Mouse (Mus musculus): ENCODE data around the gene Baiap2. TPM values are rescaled to one million over a fixed set of nuclear protein-coding genes. Genes with fewer than 3 reads are reported as not detected.

The Baiap2 gene
- polyA plus RNA-seq, 1 experiment from 2014 or later = 11.2 TPM

- Histone ChIP-seq H3K27ac (peak overlapping the region; percentile 39; the same call in 1 of the 2 replicates), H3K27me3 (no peaks in the 10 kb centered on the region), H3K4me1 (peaks cover 35% of the 10 kb centered on the region), H3K9me3 (no peaks in the 10 kb centered on the region), H3K4me2 (no peak overlapping the region), H3K4me3 (replicated peaks) (no peak overlapping the region), H3K36me3 (replicated peaks) (no peaks in the 10 kb centered on the region), H3K9ac (0 out of 2 replicates have a peak overlapping the region, but pooled peaks have one; percentile 8)
- peak; percentile 37; the same call in 1 of the 2 replicates for ATAC-seq (ENCODE audit: low FRiP score)
- 54% methylated on average over 12 of the region's 12 CpGs for WGBS
These were observed 80.3 kb downstream of the Baiap2 start for GRCm38 (mm10) chr11:120022841-120023240.

GRCm38 (mm10) chr11:120026941-120027340 is 84.4 kb downstream of the Baiap2 start:
- Histone ChIP-seq H3K9ac (no peak overlapping the region), H3K27me3 (no peaks in the 10 kb centered on the region), H3K27ac (no peak overlapping the region), H3K4me3 (replicated peaks) (no peak overlapping the region), H3K4me2 (no peak overlapping the region), H3K4me1 (peaks cover 18% of the 10 kb centered on the region), H3K36me3 (replicated peaks) (no peaks in the 10 kb centered on the region), H3K9me3 (no peaks in the 10 kb centered on the region)
- no peak for ATAC-seq (ENCODE audit: low FRiP score)
- 81% methylated on average over 3 of the region's 3 CpGs for WGBS

- no peak overlapping the region for H3K4me2 ChIP-seq
- no peaks in the 10 kb centered on the region for H3K9me3 ChIP-seq
- H3K4me3 ChIP-seq (replicated peaks) = no peak overlapping the region
- H3K36me3 ChIP-seq (replicated peaks) = no peaks in the 10 kb centered on the region
- H3K27me3 ChIP-seq = no peaks in the 10 kb centered on the region
- H3K9ac ChIP-seq = no peak overlapping the region
- H3K27ac ChIP-seq = no peak overlapping the region
- ATAC-seq (ENCODE audit: low FRiP score) = no peak
- 79% methylated on average over 18 of the region's 18 CpGs for WGBS
- H3K4me1 ChIP-seq = peaks cover 8% of the 10 kb centered on the region
These were observed 85.9 kb downstream of the Baiap2 start for GRCm38 (mm10) chr11:120028319-120029092.

GRCm38 (mm10) chr11:120029431-120030144 is 87.0 kb downstream of the Baiap2 start:
- H3K27me3 ChIP-seq = no peaks in the 10 kb centered on the region
- H3K4me2 ChIP-seq = no peak overlapping the region
- 0 out of 2 replicates have a peak, but pooled peaks have one; percentile 14 for ATAC-seq (ENCODE audit: low FRiP score)
- H3K27ac ChIP-seq = no peak overlapping the region
- no peaks in the 10 kb centered on the region for H3K9me3 ChIP-seq
- H3K36me3 ChIP-seq (replicated peaks) = no peaks in the 10 kb centered on the region
- no peak overlapping the region for H3K9ac ChIP-seq
- peaks cover 10% of the 10 kb centered on the region; the same call in 1 of the 2 replicates for H3K4me1 ChIP-seq
- H3K4me3 ChIP-seq (replicated peaks) = no peak overlapping the region
- WGBS = 48% methylated on average over 9 of the region's 9 CpGs

- no peak overlapping the region for H3K27ac ChIP-seq
- no peaks in the 10 kb centered on the region for H3K9me3 ChIP-seq
- ATAC-seq (ENCODE audit: low FRiP score) = peak; percentile 33; the same call in 1 of the 2 replicates
- H3K4me1 ChIP-seq = peaks cover 10% of the 10 kb centered on the region; the same call in 1 of the 2 replicates
- no peaks in the 10 kb centered on the region for H3K36me3 ChIP-seq (replicated peaks)
- no peaks in the 10 kb centered on the region for H3K27me3 ChIP-seq
- no peak overlapping the region for H3K9ac ChIP-seq
- no peak overlapping the region for H3K4me3 ChIP-seq (replicated peaks)
- 39% methylated on average over 10 of the region's 10 CpGs for WGBS
- H3K4me2 ChIP-seq = no peak overlapping the region
These were observed 87.8 kb downstream of the Baiap2 start for GRCm38 (mm10) chr11:120030145-120030901.

GRCm38 (mm10) chr11:120032052-120032451 is 89.5 kb downstream of the Baiap2 start:
- H3K9me3 ChIP-seq = no peaks in the 10 kb centered on the region
- H3K4me3 ChIP-seq (replicated peaks) = no peak overlapping the region
- no peak for ATAC-seq (ENCODE audit: low FRiP score)
- H3K36me3 ChIP-seq (replicated peaks) = no peaks in the 10 kb centered on the region
- WGBS = 75% methylated on average over 8 of the region's 8 CpGs
- no peaks in the 10 kb centered on the region for H3K27me3 ChIP-seq
- H3K27ac ChIP-seq = no peak overlapping the region
- no peak overlapping the region for H3K9ac ChIP-seq
- H3K4me2 ChIP-seq = no peak overlapping the region
- peaks cover 10% of the 10 kb centered on the region; the same call in 1 of the 2 replicates for H3K4me1 ChIP-seq

GRCm38 (mm10) chr11:120033473-120033872 is 90.9 kb downstream of the Baiap2 start:
- no peaks in the 10 kb centered on the region for H3K27me3 ChIP-seq

GRCm38 (mm10) chr11:120034306-120034705 is 91.7 kb downstream of the Baiap2 start:
- H3K27me3 ChIP-seq = no peaks in the 10 kb centered on the region
- no peaks in the 10 kb centered on the region for H3K36me3 ChIP-seq (replicated peaks)
- H3K4me2 ChIP-seq = no peak overlapping the region
- no peak overlapping the region for H3K9ac ChIP-seq
- H3K9me3 ChIP-seq = no peaks in the 10 kb centered on the region
- peak overlapping the region; percentile 26; the same call in 1 of the 2 replicates for H3K27ac ChIP-seq
- ATAC-seq (ENCODE audit: low FRiP score) = no peak
- no peak overlapping the region for H3K4me3 ChIP-seq (replicated peaks)
- peaks cover 10% of the 10 kb centered on the region; the same call in 1 of the 2 replicates for H3K4me1 ChIP-seq
- WGBS = 40% methylated on average over 3 of the region's 3 CpGs

More at GRCm38 (mm10) chr11:120033473-120033872, 90.9 kb downstream of the Baiap2 start:
- Histone ChIP-seq H3K4me1 (peaks cover 10% of the 10 kb centered on the region; the same call in 1 of the 2 replicates), H3K4me3 (replicated peaks) (no peak overlapping the region), H3K9me3 (no peaks in the 10 kb centered on the region), H3K9ac (no peak overlapping the region), H3K27ac (no peak overlapping the region), H3K36me3 (replicated peaks) (no peaks in the 10 kb centered on the region), H3K4me2 (no peak overlapping the region)
- no peak for ATAC-seq (ENCODE audit: low FRiP score)
- WGBS = 54% methylated on average over 3 of the region's 3 CpGs

- Histone ChIP-seq H3K4me1 (peaks cover 12% of the 10 kb centered on the region), H3K9me3 (no peaks in the 10 kb centered on the region), H3K9ac (no peak overlapping the region), H3K36me3 (replicated peaks) (no peaks in the 10 kb centered on the region), H3K4me2 (no peak overlapping the region), H3K27ac (no peak overlapping the region), H3K4me3 (replicated peaks) (no peak overlapping the region), H3K27me3 (no peaks in the 10 kb centered on the region)
- 76% methylated on average over 5 of the region's 5 CpGs for WGBS
- no peak for ATAC-seq (ENCODE audit: low FRiP score)
These were observed 92.2 kb downstream of the Baiap2 start for GRCm38 (mm10) chr11:120034762-120035161.

- H3K27me3 ChIP-seq = no peaks in the 10 kb centered on the region
- ATAC-seq (ENCODE audit: low FRiP score) = no peak
- 0 out of 2 replicates have a peak overlapping the region, but pooled peaks have one; percentile 4 for H3K27ac ChIP-seq
- H3K4me3 ChIP-seq (replicated peaks) = no peak overlapping the region
- H3K36me3 ChIP-seq (replicated peaks) = no peaks in the 10 kb centered on the region
- no peak overlapping the region for H3K4me2 ChIP-seq
- 49% methylated on average over 4 of the region's 4 CpGs for WGBS
- H3K9me3 ChIP-seq = no peaks in the 10 kb centered on the region
- H3K4me1 ChIP-seq = peaks cover 7% of the 10 kb centered on the region
- no peak overlapping the region for H3K9ac ChIP-seq
These were observed 97.0 kb downstream of the Baiap2 start for GRCm38 (mm10) chr11:120039581-120039980.

GRCm38 (mm10) chr11:120040440-120040839 is 97.9 kb downstream of the Baiap2 start:
- Histone ChIP-seq H3K27me3 (no peaks in the 10 kb centered on the region), H3K4me2 (no peak overlapping the region), H3K4me1 (peaks cover 8% of the 10 kb centered on the region), H3K36me3 (replicated peaks) (no peaks in the 10 kb centered on the region), H3K4me3 (replicated peaks) (no peak overlapping the region), H3K27ac (no peak overlapping the region), H3K9ac (no peak overlapping the region), H3K9me3 (no peaks in the 10 kb centered on the region)
- ATAC-seq (ENCODE audit: low FRiP score) = no peak
- whole genome bisulfite sequencing = 80% methylated on average over 8 of the region's 8 CpGs

Data from forebrain, embryonic 12.5 days (tissue).